Mouse (Mus musculus): ENCODE results near the gene Vmn1r126. TPM values are rescaled to one million over a fixed set of nuclear protein-coding genes. Genes with fewer than 3 reads are reported as not detected.
"Not testable (repeated sequence)": the region's sequence is repeated elsewhere in the genome, so short reads cannot be mapped to it uniquely, and the experiment has no call there.

Vmn1r126 gene
- polyA plus RNA-seq (2015; fragmentation: Nextera tagmentation; extraction: Ambion mirVana): not detected in 2 replicates

GRCm38 (mm10) chr7:21301367-21301766, at the start of gene Vmn1r126:
Gene Vmn1r126, minus strand, starts transcription at chr7:21301467.
- H3K4me1 ChIP-seq; H3K9ac ChIP-seq; H3K36me3 ChIP-seq; H3K27me3 ChIP-seq; ATAC-seq (ENCODE audit: insufficient number of reproducible peaks, low FRiP score, low TSS enrichment, low read depth); H3K4me2 ChIP-seq (replicated peaks); H3K4me3 ChIP-seq (replicated peaks); H3K9me3 ChIP-seq (replicated peaks); H3K27ac ChIP-seq (replicated peaks): not testable (repeated sequence)
- no CpG with 5 or more reads among the region's 5 CpGs for WGBS

GRCm38 (mm10) chr7:21349073-21349472, 47.8 kb upstream of the Vmn1r126 start, which contains the start of gene Vmn1r128:
Gene Vmn1r128, plus strand, starts transcription at chr7:21349373.
- not testable (repeated sequence) for H3K9me3 ChIP-seq (replicated peaks); H3K27ac ChIP-seq (replicated peaks); H3K4me1 ChIP-seq; H3K27me3 ChIP-seq; H3K4me2 ChIP-seq (replicated peaks); H3K36me3 ChIP-seq; ATAC-seq (ENCODE audit: insufficient number of reproducible peaks, low FRiP score, low TSS enrichment, low read depth); H3K9ac ChIP-seq; H3K4me3 ChIP-seq (replicated peaks)
- WGBS: 61% methylated on average over 1 of the region's 1 CpGs

GRCm38 (mm10) chr7:21319761-21320160, 18.5 kb upstream of the Vmn1r126 start, which contains the start of gene Vmn1r127:
Gene Vmn1r127, minus strand, starts transcription at chr7:21319861.
- ATAC-seq (ENCODE audit: insufficient number of reproducible peaks, low FRiP score, low TSS enrichment, low read depth); H3K36me3 ChIP-seq; H3K27ac ChIP-seq (replicated peaks); H3K4me1 ChIP-seq; H3K4me3 ChIP-seq (replicated peaks); H3K9me3 ChIP-seq (replicated peaks); H3K4me2 ChIP-seq (replicated peaks); H3K9ac ChIP-seq; H3K27me3 ChIP-seq: not testable (repeated sequence)
- WGBS: no CpG with 5 or more reads among the region's 3 CpGs

GRCm38 (mm10) chr7:21271879-21272278, 29.4 kb downstream of the Vmn1r126 start, which contains the start of gene Vmn1r125:
Gene Vmn1r125, plus strand, starts transcription at chr7:21272179.
- not testable (repeated sequence) for H3K27me3 ChIP-seq; ATAC-seq (ENCODE audit: insufficient number of reproducible peaks, low FRiP score, low TSS enrichment, low read depth); H3K27ac ChIP-seq (replicated peaks); H3K4me1 ChIP-seq; H3K36me3 ChIP-seq; H3K4me3 ChIP-seq (replicated peaks); H3K9me3 ChIP-seq (replicated peaks); H3K4me2 ChIP-seq (replicated peaks); H3K9ac ChIP-seq
- 60% methylated on average over 3 of the region's 3 CpGs for WGBS

GRCm38 (mm10) chr7:21260517-21260916, 40.8 kb downstream of the Vmn1r126 start, which contains the start of gene Vmn1r124:
Gene Vmn1r124, minus strand, starts transcription at chr7:21260617.
- H3K4me3 ChIP-seq (replicated peaks): not testable (repeated sequence)

More at GRCm38 (mm10) chr7:21260517-21260916, 40.8 kb downstream of the Vmn1r126 start, which contains the start of gene Vmn1r124:
- not testable (repeated sequence) for H3K27ac ChIP-seq (replicated peaks); ATAC-seq (ENCODE audit: insufficient number of reproducible peaks, low FRiP score, low TSS enrichment, low read depth); H3K4me1 ChIP-seq; H3K9ac ChIP-seq; H3K9me3 ChIP-seq (replicated peaks); H3K4me2 ChIP-seq (replicated peaks); H3K36me3 ChIP-seq; H3K27me3 ChIP-seq
- 74% methylated on average over 4 of the region's 4 CpGs for WGBS

Other genes starting within 250 kb of the Vmn1r126 start
- not detected in 2 replicates for gene Vmn1r120, start 247.7 kb downstream of the Vmn1r126 start, polyA plus RNA-seq (2015; fragmentation: Nextera tagmentation; extraction: Ambion mirVana)
- gene Vmn1r121, start 203.0 kb downstream of the Vmn1r126 start, polyA plus RNA-seq (2015; fragmentation: Nextera tagmentation; extraction: Ambion mirVana): not detected in 2 replicates
- gene Vmn1r122, start 167.3 kb downstream of the Vmn1r126 start, polyA plus RNA-seq (2015; fragmentation: Nextera tagmentation; extraction: Ambion mirVana): not detected in 2 replicates
- not detected in 2 replicates for gene Vmn1r123, start 139.3 kb downstream of the Vmn1r126 start, polyA plus RNA-seq (2015; fragmentation: Nextera tagmentation; extraction: Ambion mirVana)
- not detected in 2 replicates for gene Gm5157, start 111.0 kb downstream of the Vmn1r126 start, polyA plus RNA-seq (2015; fragmentation: Nextera tagmentation; extraction: Ambion mirVana)
- not detected in 2 replicates for gene Vmn1r124, start 40.9 kb downstream of the Vmn1r126 start, polyA plus RNA-seq (2015; fragmentation: Nextera tagmentation; extraction: Ambion mirVana)
- not detected in 2 replicates for gene Vmn1r125, start 29.3 kb downstream of the Vmn1r126 start, polyA plus RNA-seq (2015; fragmentation: Nextera tagmentation; extraction: Ambion mirVana)
- not detected in 2 replicates for gene Vmn1r127, start 18.4 kb upstream of the Vmn1r126 start, polyA plus RNA-seq (2015; fragmentation: Nextera tagmentation; extraction: Ambion mirVana)
- gene Vmn1r128, start 47.9 kb upstream of the Vmn1r126 start, polyA plus RNA-seq (2015; fragmentation: Nextera tagmentation; extraction: Ambion mirVana): not detected in 2 replicates
- not detected in 2 replicates for gene Vmn1r129, start 59.8 kb upstream of the Vmn1r126 start, polyA plus RNA-seq (2015; fragmentation: Nextera tagmentation; extraction: Ambion mirVana)
- gene Gm6882, start 131.3 kb upstream of the Vmn1r126 start, polyA plus RNA-seq (2015; fragmentation: Nextera tagmentation; extraction: Ambion mirVana): not detected in 2 replicates
- gene Vmn1r130, start 210.3 kb upstream of the Vmn1r126 start, polyA plus RNA-seq (2015; fragmentation: Nextera tagmentation; extraction: Ambion mirVana): not detected in 2 replicates
- gene Vmn1r131, start 244.6 kb upstream of the Vmn1r126 start, polyA plus RNA-seq (2015; fragmentation: Nextera tagmentation; extraction: Ambion mirVana): not detected in 2 replicates